Mouse (Mus musculus) ES-Bruce4 (cell line): ENCODE results near the gene Ubac2. TPM values are rescaled to one million over a fixed set of nuclear protein-coding genes. Genes with fewer than 3 reads are reported as not detected.

Experiments used
- H3K27ac ChIP-seq: 2 replicates; pipeline ENCODE4 v1.5.1; 2012; ENCODE audit warnings: low read length, inconsistent platforms; ENCODE audit not compliant: insufficient read depth
- H3K27me3 ChIP-seq: 2 replicates; pipeline ENCODE4 v1.6.1; 2012; ENCODE audit warnings: mild to moderate bottlenecking, low read length, inconsistent platforms; ENCODE audit not compliant: control insufficient read depth, poor library complexity, insufficient read depth, severe bottlenecking
- H3K36me3 ChIP-seq: 2 replicates; pipeline ENCODE4 v1.6.1; 2012; ENCODE audit warnings: inconsistent platforms, mild to moderate bottlenecking, low read length, moderate library complexity; ENCODE audit not compliant: control insufficient read depth, poor library complexity, insufficient read depth, severe bottlenecking
- H3K4me1 ChIP-seq: one replicate; pipeline ENCODE4 v1.8.1; 2011; ENCODE audit warnings: low read length; ENCODE audit not compliant: control insufficient read depth, insufficient read depth
- H3K4me3 ChIP-seq: 2 replicates; pipeline ENCODE4 v1.5.1; 2011; ENCODE audit warnings: low read depth, mild to moderate bottlenecking, low read length
- H3K9ac ChIP-seq: 2 replicates; pipeline ENCODE4 v1.6.1; 2012; ENCODE audit warnings: low read depth, mild to moderate bottlenecking, inconsistent platforms; ENCODE audit not compliant: poor library complexity, severe bottlenecking
- H3K9me3 ChIP-seq: replicated peaks from 2 replicates; pipeline ENCODE4 v1.6.1; 2012; ENCODE audit warnings: mild to moderate bottlenecking, low read length, inconsistent platforms; ENCODE audit not compliant: control insufficient read depth, poor library complexity, insufficient read depth, severe bottlenecking
- CTCF ChIP-seq: IDR thresholded peaks from one replicate; pipeline ENCODE4 v1.8.1; 2011; ENCODE audit warnings: low read depth, low read length
- EP300 ChIP-seq: IDR thresholded peaks from 2 replicates; pipeline ENCODE4 v1.6.1; 2011; ENCODE audit warnings: low read depth, low read length; ENCODE audit not compliant: insufficient read depth
- POLR2A ChIP-seq: IDR thresholded peaks from one replicate; pipeline ENCODE4 v1.8.1; 2011; ENCODE audit warnings: low read length; ENCODE audit not compliant: insufficient read depth
- polyA plus RNA-seq: library from polyadenylated mRNA; stranded (reverse); fragments of >200 nt; gene quantifications from 2 replicates; pipeline ENCODE4 v1.2.4, GENCODE M21; 2011; ENCODE audit warnings: low read depth; ENCODE audit not compliant: missing spikeins, insufficient read depth, insufficient read length

The Ubac2 gene
- polyA plus RNA-seq, 1 experiment = 42.2 TPM

DNA sequence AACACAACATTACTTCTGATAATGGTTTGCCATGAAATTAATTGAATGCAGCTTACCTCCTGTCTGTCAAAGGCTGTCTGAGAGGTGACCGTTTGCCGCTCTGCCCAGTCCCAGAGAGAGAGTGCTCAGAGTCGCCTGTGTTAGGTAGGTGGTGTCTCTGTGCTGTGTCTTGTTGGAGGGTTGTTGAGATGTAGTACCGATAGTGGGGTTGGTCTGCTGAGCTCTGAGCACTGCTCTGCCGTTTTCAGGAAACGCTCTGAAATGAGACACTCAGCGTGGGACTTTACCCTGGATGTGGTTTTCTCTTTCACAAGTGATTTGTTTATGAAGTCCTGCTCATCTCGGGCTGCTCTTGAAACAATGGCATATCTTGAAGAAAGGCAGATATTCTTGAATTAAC, 37.2 kb downstream of the Ubac2 start, which contains the start of gene Gpr18:
Gene Gpr18, minus strand, starts transcription at position 161 of the 400 bp plus-strand sequence.
- Histone ChIP-seq H3K27ac (no peak within 1 kb of the TSS), H3K4me3 (no peak within 1 kb of the TSS), H3K9me3 (no peaks in the 10 kb centered on the region), H3K36me3 (no peaks in the 10 kb centered on the region), H3K27me3 (no peaks in the 10 kb centered on the region), H3K9ac (no peak within 1 kb of the TSS), H3K4me1 (no peaks in the 10 kb centered on the region)
- no peak for TF ChIP-seq EP300
- TF ChIP-seq POLR2A = no peak
- no peak for TF ChIP-seq CTCF

DNA sequence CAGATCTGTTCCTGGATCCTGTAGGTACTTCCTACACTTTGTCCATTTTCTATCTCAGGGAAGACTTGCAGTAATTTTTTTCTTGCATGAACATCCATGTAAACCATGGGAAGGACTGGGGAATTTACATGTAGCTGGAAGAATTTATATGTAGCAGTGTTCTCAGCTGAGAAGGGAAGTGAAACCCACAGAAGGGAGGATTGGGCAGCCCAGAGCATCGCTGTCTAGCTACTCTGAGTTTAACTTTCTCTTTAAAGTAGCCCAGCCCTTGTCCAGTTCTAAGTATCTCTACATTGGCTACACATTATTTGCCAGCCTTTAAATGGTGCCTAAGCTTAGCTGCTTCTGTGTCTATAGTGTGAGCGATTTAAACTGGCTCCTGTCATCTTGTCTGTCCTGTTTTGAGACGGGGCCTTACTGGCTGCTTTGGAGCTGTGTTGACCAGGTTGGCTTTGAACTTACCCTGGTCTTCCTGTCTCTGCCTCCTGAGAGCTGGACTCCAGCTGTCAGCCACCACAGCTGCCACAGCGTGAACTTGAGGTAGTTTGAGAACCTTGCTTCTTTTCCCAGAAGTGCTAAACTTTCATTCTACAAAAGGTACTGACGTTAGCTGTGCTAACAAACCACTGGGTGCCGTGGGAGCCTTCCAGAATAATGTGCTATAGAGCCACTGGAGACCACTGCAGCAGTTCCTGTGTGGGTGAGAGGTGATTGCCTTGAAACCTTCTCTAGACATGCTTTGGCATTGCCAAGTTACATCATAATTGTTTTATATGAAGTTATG, 38.1 kb downstream of the Ubac2 start:
- Histone ChIP-seq H3K4me3 (no peak overlapping the region), H3K9ac (no peak overlapping the region), H3K4me1 (no peaks in the 10 kb centered on the region), H3K9me3 (no peaks in the 10 kb centered on the region), H3K36me3 (no peaks in the 10 kb centered on the region), H3K27ac (no peak overlapping the region), H3K27me3 (no peaks in the 10 kb centered on the region)
- TF ChIP-seq CTCF (no peak), POLR2A (no peak), EP300 (no peak)

DNA sequence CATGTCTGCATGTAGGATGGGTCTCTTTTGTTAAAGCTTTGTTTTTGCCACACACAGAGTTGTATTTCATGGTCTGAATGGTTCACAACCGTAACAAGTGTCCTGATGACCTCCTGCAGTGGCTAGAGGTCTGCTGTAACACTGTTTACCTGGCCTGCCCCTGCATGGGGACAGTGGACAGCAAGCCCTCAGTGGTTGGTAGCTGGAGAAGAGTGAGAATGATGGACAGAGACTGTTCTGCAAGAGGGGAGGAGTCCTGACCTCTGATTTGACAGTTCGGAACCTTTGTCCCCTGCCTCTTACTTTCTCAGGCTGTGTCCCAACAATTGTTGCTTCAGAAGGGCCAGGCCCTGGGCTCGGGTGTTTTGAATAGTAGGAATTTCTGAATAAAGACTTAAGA, 39.8 kb downstream of the Ubac2 start:
- Histone ChIP-seq H3K4me1 (no peaks in the 10 kb centered on the region), H3K27ac (no peak overlapping the region), H3K9ac (no peak overlapping the region), H3K9me3 (no peaks in the 10 kb centered on the region), H3K27me3 (no peaks in the 10 kb centered on the region), H3K36me3 (no peaks in the 10 kb centered on the region), H3K4me3 (no peak overlapping the region)
- TF ChIP-seq POLR2A (no peak), EP300 (no peak), CTCF (no peak)

DNA sequence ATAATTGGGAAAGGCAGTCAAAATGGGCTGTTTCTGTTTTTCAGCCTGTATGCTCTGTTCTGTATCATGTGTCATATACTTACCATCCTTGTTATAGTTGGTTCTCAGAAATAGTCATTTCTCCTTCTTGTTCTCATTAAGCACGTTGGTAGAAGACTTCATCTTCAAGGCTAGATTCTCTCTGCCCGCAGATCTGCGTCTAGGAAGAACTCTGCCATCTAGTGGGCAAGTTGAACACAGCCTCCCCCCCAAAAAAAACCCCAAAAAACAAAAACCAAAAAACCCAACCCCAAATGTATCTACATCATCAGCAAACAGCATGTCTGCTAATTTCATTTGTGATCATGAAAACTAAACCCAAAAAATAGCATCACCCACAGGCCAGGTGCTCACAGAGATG, 41.3 kb downstream of the Ubac2 start:
- TF ChIP-seq POLR2A (no peak), CTCF (peak; percentile 35)
- Histone ChIP-seq H3K36me3 (no peaks in the 10 kb centered on the region), H3K27ac (no peak overlapping the region), H3K4me3 (no peak overlapping the region), H3K9me3 (no peaks in the 10 kb centered on the region), H3K27me3 (no peaks in the 10 kb centered on the region), H3K4me1 (no peaks in the 10 kb centered on the region), H3K9ac (no peak overlapping the region)

DNA sequence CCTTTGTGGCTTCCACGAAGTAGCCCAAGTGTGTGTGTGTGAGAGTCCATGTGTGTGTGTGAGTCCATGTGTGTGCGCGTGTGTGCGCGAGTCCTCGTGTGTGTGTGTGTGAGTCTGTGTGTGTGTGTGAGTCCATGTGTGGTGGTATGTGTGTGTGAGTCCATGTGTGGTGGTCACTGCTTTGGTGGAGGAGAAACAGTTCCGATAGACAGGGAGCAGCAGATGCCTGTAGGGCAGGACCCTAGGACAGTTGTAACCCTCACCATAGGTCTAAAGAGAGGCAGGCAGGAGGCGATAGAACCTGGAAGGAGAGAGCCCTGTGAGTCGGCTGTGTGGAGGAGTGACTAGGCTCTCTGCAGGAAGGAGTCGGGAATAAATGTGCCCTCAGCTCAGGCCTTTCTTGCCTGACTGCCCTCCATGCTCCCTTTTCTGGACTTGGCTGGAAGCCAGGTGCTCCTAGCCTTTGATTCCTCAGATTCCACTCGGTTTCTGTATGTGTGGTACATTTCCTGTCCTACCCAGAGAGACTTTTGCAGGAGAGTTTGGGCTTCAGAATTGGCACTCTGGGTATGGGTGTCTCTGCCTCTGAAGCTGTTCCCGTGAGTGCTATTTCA, 42.2 kb downstream of the Ubac2 start:
- H3K9ac ChIP-seq = no peak overlapping the region

DNA sequence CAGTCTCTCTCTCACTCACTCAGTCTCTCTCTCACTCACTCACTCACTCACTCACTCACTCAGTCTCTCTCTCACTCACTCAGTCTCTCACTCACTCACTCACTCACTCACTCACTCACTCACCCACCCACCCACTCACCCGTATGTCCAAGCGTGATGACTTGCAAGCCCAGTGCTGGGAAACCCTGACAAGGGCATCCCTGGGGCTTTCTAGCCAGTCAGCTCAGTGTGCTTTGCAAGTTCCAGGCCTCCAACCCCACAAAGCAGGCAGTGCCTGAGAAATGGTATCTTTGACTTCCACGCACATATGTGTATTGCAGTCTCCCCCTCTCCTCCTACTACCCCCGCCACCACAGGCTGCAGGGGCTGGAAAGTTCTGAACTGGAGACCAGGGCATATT, 43.6 kb downstream of the Ubac2 start:
- H3K9ac ChIP-seq = no peak overlapping the region
- TF ChIP-seq CTCF = no peak
- no peak for TF ChIP-seq EP300
- TF ChIP-seq POLR2A = no peak
- H3K27ac ChIP-seq = no peak overlapping the region
- H3K4me1 ChIP-seq = no peaks in the 10 kb centered on the region
- H3K9me3 ChIP-seq = no peaks in the 10 kb centered on the region
- H3K27me3 ChIP-seq = no peaks in the 10 kb centered on the region
- H3K36me3 ChIP-seq = no peaks in the 10 kb centered on the region
- no peak overlapping the region for H3K4me3 ChIP-seq

More for the DNA sequence above, 42.2 kb downstream of the Ubac2 start:
- no peak overlapping the region for H3K27ac ChIP-seq
- H3K27me3 ChIP-seq = no peaks in the 10 kb centered on the region
- TF ChIP-seq EP300 (no peak), POLR2A (no peak), CTCF (no peak)
- H3K4me3 ChIP-seq = no peak overlapping the region
- no peaks in the 10 kb centered on the region for H3K9me3 ChIP-seq
- no peaks in the 10 kb centered on the region for H3K4me1 ChIP-seq
- no peaks in the 10 kb centered on the region for H3K36me3 ChIP-seq
